Comparison of ENCODE assay signal across 19 mouse cellular contexts in genomic region chr15:88245496-88246246, GRCm38 (mm10).
DNase-seq lines count a peak whose midpoint lies in the region; ATAC-seq and TF ChIP-seq lines count a peak whose summit lies in the region.
"Had no signal": no experiment of that assay in that cellular context is flagged by ENCODE, and none has a peak within 500 bp of the region (broad histone marks: within the 10 kb centered on the region; RNA-seq: fewer than 3 reads in every experiment).

No protein-coding gene starts in this region.

- ATAC-seq in forebrain, embryonic 12.5 days (ENCODE audit: low FRiP score), result peak; percentile 41; the same call in 1 of the 2 replicates
- ATAC-seq in forebrain, embryonic 16.5 days, result no peak
- no peak for ATAC-seq in hindbrain, postnatal 0 days
- ATAC-seq: forebrain, postnatal 0 days; inflammation-experienced regulatory T-cells, adult 6 months; liver, postnatal 0 days; midbrain, embryonic 16.5 days had no signal

- H3K4me3 ChIP-seq in forebrain, embryonic 12.5 days (replicated peaks), result no peak overlapping the region
- H3K4me3 ChIP-seq in forebrain, embryonic 16.5 days (replicated peaks; ENCODE audit: low read length), result no peak overlapping the region
- H3K4me3 ChIP-seq in hindbrain, postnatal 0 days (ENCODE audit: low read length), result no peak overlapping the region
- H3K4me3 ChIP-seq: limb, embryonic 15.5 days had no signal

- peak; percentile 31 for DNase-seq in left cerebral cortex, postnatal 4 days
- no peak for DNase-seq in left cerebral cortex, adult 11 months (ENCODE audit: low spot score)
- peak; percentile 33 for DNase-seq in ZHBTc4 (ENCODE audit: low read depth, low spot score)
- DNase-seq in hindbrain, postnatal 0 days (ENCODE audit: low spot score), result peak; percentile 15
- DNase-seq in T-cell, adult 2 months (ENCODE audit: low spot score), result no peak
- DNase-seq: adrenal gland, postnatal 10 days; cerebellum, postnatal 36 days; forebrain, postnatal 0 days; gastrocnemius, postnatal 10 days; kidney, adult 9 months; liver, postnatal 0 days; lung, postnatal 4 days; thymus, postnatal 4 days had no signal

- H3K4me1 ChIP-seq in forebrain, embryonic 12.5 days, result peaks cover 13% of the 10 kb centered on the region
- H3K4me1 ChIP-seq in forebrain, embryonic 16.5 days (replicated peaks; ENCODE audit: control insufficient read depth, insufficient read depth, low read length), result peaks cover 8% of the 10 kb centered on the region
- H3K4me1 ChIP-seq in hindbrain, postnatal 0 days (ENCODE audit: insufficient read depth, low read length), result no peaks in the 10 kb centered on the region

- H3K4me2 ChIP-seq in forebrain, embryonic 12.5 days, result no peak overlapping the region
- no peak overlapping the region for H3K4me2 ChIP-seq in forebrain, embryonic 16.5 days (ENCODE audit: low read length)
- no peak overlapping the region for H3K4me2 ChIP-seq in hindbrain, postnatal 0 days (ENCODE audit: low read depth, low read length)
- H3K4me2 ChIP-seq: limb, embryonic 15.5 days had no signal

- H3K9me3 ChIP-seq in forebrain, embryonic 12.5 days, result no peaks in the 10 kb centered on the region
- no peaks in the 10 kb centered on the region for H3K9me3 ChIP-seq in forebrain, embryonic 16.5 days (ENCODE audit: control insufficient read depth, low read length)
- H3K9me3 ChIP-seq in hindbrain, postnatal 0 days (ENCODE audit: low read length), result no peaks in the 10 kb centered on the region
- H3K9me3 ChIP-seq: limb, embryonic 15.5 days had no signal

- no peak overlapping the region for H3K27ac ChIP-seq in forebrain, embryonic 12.5 days
- no peak overlapping the region for H3K27ac ChIP-seq in forebrain, embryonic 16.5 days (ENCODE audit: low read length)
- H3K27ac ChIP-seq in hindbrain, postnatal 0 days, result no peak overlapping the region
- H3K27ac ChIP-seq: limb, embryonic 15.5 days had no signal

- H3K27me3 ChIP-seq in forebrain, embryonic 12.5 days, result peaks cover 15% of the 10 kb centered on the region
- H3K27me3 ChIP-seq in forebrain, embryonic 16.5 days (replicated peaks; ENCODE audit: control insufficient read depth, insufficient read depth, low read length), result no peaks in the 10 kb centered on the region
- no peaks in the 10 kb centered on the region for H3K27me3 ChIP-seq in hindbrain, postnatal 0 days (ENCODE audit: insufficient read depth, low read length)

- 52% methylated on average over 22 of the region's 22 CpGs for WGBS in forebrain, embryonic 12.5 days
- 45% methylated on average over 22 of the region's 22 CpGs for WGBS in forebrain, embryonic 16.5 days
- 43% methylated on average over 22 of the region's 22 CpGs for WGBS in hindbrain, postnatal 0 days

- intact Hi-C loops in left cerebral cortex, postnatal 4 days (cut with DNase I), result loop anchor here (2.0 kb wide), 1 partner anchor 621 kb away; no protein-coding TSS in a partner anchor

- H3K9ac ChIP-seq in forebrain, embryonic 12.5 days, result no peak overlapping the region
- no peak overlapping the region for H3K9ac ChIP-seq in forebrain, embryonic 16.5 days (replicated peaks; ENCODE audit: low read depth, low read length)
- H3K9ac ChIP-seq in hindbrain, postnatal 0 days (replicated peaks; ENCODE audit: low read length), result no peak overlapping the region
- H3K9ac ChIP-seq: forebrain, postnatal 0 days; limb, embryonic 15.5 days; liver, postnatal 0 days had no signal

- no peak for TF ChIP-seq CTCF in hindbrain, postnatal 0 days (IDR thresholded peaks at IDR 0.05; ENCODE audit: low read depth)

- H3K36me3 ChIP-seq in forebrain, embryonic 12.5 days (replicated peaks), result no peaks in the 10 kb centered on the region
- H3K36me3 ChIP-seq in forebrain, embryonic 16.5 days (ENCODE audit: control insufficient read depth, insufficient read depth), result no peaks in the 10 kb centered on the region
- H3K36me3 ChIP-seq in hindbrain, postnatal 0 days (ENCODE audit: insufficient read depth, low read length), result no peaks in the 10 kb centered on the region
- H3K36me3 ChIP-seq: G1E; limb, embryonic 15.5 days had no signal

Comparison
In these comparisons a context has a peak if more than half of its experiments do, and no peak if none do; other contexts are left out.
1. DNase-seq: peak in left cerebral cortex, postnatal 4 days (single experiment), ZHBTc4 (single experiment) and hindbrain, postnatal 0 days (single experiment); none in left cerebral cortex, adult 11 months (single experiment) and T-cell, adult 2 months (single experiment).